Mouse (Mus musculus) CH12.LX (cell line): Measurements from ENCODE around the gene Glt1d1. TPM values are rescaled to one million over a fixed set of nuclear protein-coding genes. Genes with fewer than 3 reads are reported as not detected.
A peak's percentile ranks its signal among the peaks of the same experiment; 100 is the strongest.

ENCODE experiments used
- DNase-seq: peaks from one replicate; pipeline ENCODE4 v3.0.0-alpha.2; 2013; ENCODE audit errors: extremely low read depth
- H3K27ac ChIP-seq: 2 replicates; pipeline ENCODE4 v1.5.1; 2012; ENCODE audit warnings: low read depth, mild to moderate bottlenecking, control low read depth, moderate library complexity; ENCODE audit not compliant: insufficient read depth
- H3K27me3 ChIP-seq: replicated peaks from 2 replicates; pipeline ENCODE3; 2012; ENCODE audit warnings: inconsistent platforms
- H3K36me3 ChIP-seq, 2 experiments: replicated peaks in 1 of 2; 2 replicates each; pipeline versions ENCODE3 to v1.6.1; 2012; ENCODE audit warnings: inconsistent platforms in 1 of 2, low read length in 1 of 2, mild to moderate bottlenecking in 1 of 2, mixed read lengths in 1 of 2, moderate library complexity in 1 of 2; ENCODE audit not compliant: control insufficient read depth in 1 of 2, insufficient read depth in 1 of 2
- H3K4me1 ChIP-seq, 2 experiments: 2 replicates each; pipeline ENCODE4 v1.6.1; 2012; ENCODE audit warnings: inconsistent platforms in 1 of 2, moderate library complexity in 1 of 2; ENCODE audit not compliant: insufficient read depth in 2 of 2, control insufficient read depth in 1 of 2
- H3K4me2 ChIP-seq: 2 replicates; pipeline ENCODE4 v1.6.1; 2012; ENCODE audit warnings: low read depth, mild to moderate bottlenecking, control low read depth; ENCODE audit not compliant: poor library complexity, insufficient read depth, severe bottlenecking
- H3K4me3 ChIP-seq, 3 experiments: fragments of 150-350 bp in 1 of 3; sonication (generic) in 1 of 3; replicated peaks in 1 of 3; 2 replicates each; pipeline versions ENCODE3 to v1.5.1; 2011 to 2012; ENCODE audit warnings: low read depth in 2 of 3, low read length in 2 of 3, mild to moderate bottlenecking in 2 of 3, moderate library complexity in 2 of 3, control low read depth in 1 of 3, improper control_type of control experiment in 1 of 3, inconsistent platforms in 1 of 3, mixed read lengths in 1 of 3; ENCODE audit not compliant: poor library complexity in 1 of 3
- H3K79me2 ChIP-seq: replicated peaks from 2 replicates; pipeline ENCODE4 v1.6.1; 2012; ENCODE audit warnings: mild to moderate bottlenecking, moderate library complexity; ENCODE audit not compliant: control insufficient read depth, poor library complexity, insufficient read depth, severe bottlenecking; ENCODE audit errors: extremely low read depth
- H3K9ac ChIP-seq: 2 replicates; pipeline ENCODE4 v1.6.1; 2012; ENCODE audit warnings: low read depth, mild to moderate bottlenecking, control low read depth, moderate library complexity; ENCODE audit not compliant: insufficient read depth
- H3K9me3 ChIP-seq: replicated peaks from 2 replicates; pipeline ENCODE3; 2012; ENCODE audit warnings: low read length, inconsistent platforms, mixed read lengths
- CHD1 ChIP-seq: IDR thresholded peaks from 2 replicates; pipeline ENCODE4 v1.6.1; 2012; ENCODE audit warnings: low read depth, low read length, improper control_type of control experiment, inconsistent platforms
- CTCF ChIP-seq, 2 experiments: IDR thresholded peaks in 1 of 2; conservative IDR thresholded peaks in 1 of 2; 2 replicates each; pipeline ENCODE4 v1.5.1; 2011 to 2012; ENCODE audit warnings: low read depth in 2 of 2, low read length in 2 of 2, improper control_type of control experiment in 1 of 2, inconsistent platforms in 1 of 2, mild to moderate bottlenecking in 1 of 2, moderate library complexity in 1 of 2
- E2F4 ChIP-seq: IDR thresholded peaks from 2 replicates; pipeline ENCODE4 v1.6.1; 2011; ENCODE audit warnings: low read depth, low read length, improper control_type of control experiment; ENCODE audit not compliant: insufficient replicate concordance
- ELF1 ChIP-seq: IDR thresholded peaks from 2 replicates; pipeline ENCODE4 v1.6.1; 2014; ENCODE audit warnings: low read depth, mild to moderate bottlenecking, inconsistent platforms, low read length, improper control_type of control experiment
- GABPA ChIP-seq: IDR thresholded peaks from 2 replicates; pipeline ENCODE4 v1.6.1; 2012; ENCODE audit warnings: low read depth, low read length, improper control_type of control experiment, inconsistent platforms; ENCODE audit not compliant: insufficient replicate concordance
- HCFC1 ChIP-seq: IDR thresholded peaks from 2 replicates; pipeline ENCODE4 v1.6.1; 2012; ENCODE audit warnings: low read depth, mild to moderate bottlenecking, inconsistent platforms, low read length, improper control_type of control experiment
- KAT2A ChIP-seq: IDR thresholded peaks from 2 replicates; pipeline ENCODE4 v1.6.1; 2012; ENCODE audit warnings: low read length, improper control_type of control experiment, inconsistent platforms; ENCODE audit not compliant: insufficient replicate concordance
- MAX ChIP-seq: IDR thresholded peaks from 2 replicates; pipeline ENCODE4 v1.6.1; 2011; ENCODE audit warnings: low read length, improper control_type of control experiment
- MXI1 ChIP-seq: IDR thresholded peaks from 2 replicates; pipeline ENCODE4 v1.6.1; 2011; ENCODE audit warnings: mild to moderate bottlenecking, low read depth, low read length, improper control_type of control experiment
- MYC ChIP-seq: IDR thresholded peaks from 2 replicates; pipeline ENCODE4 v1.6.1; 2011; ENCODE audit warnings: low read depth, mild to moderate bottlenecking, improper control_type of control experiment, low read length
- NELFE ChIP-seq: IDR thresholded peaks from 2 replicates; pipeline ENCODE4 v1.6.1; 2011; ENCODE audit warnings: low read depth, low read length, improper control_type of control experiment
- PAX5 ChIP-seq: IDR thresholded peaks from 2 replicates; pipeline ENCODE4 v1.6.1; 2012; ENCODE audit warnings: low read length, inconsistent platforms, mixed read lengths
- RAD21 ChIP-seq: IDR thresholded peaks from 2 replicates; pipeline ENCODE4 v1.6.1; 2011; ENCODE audit warnings: low read depth, mild to moderate bottlenecking, low read length, improper control_type of control experiment, moderate library complexity
- RCOR1 ChIP-seq: conservative IDR thresholded peaks from 2 replicates; pipeline ENCODE4 v1.6.1; 2012; ENCODE audit warnings: low read depth, mild to moderate bottlenecking, inconsistent platforms, low read length, improper control_type of control experiment
- SIN3A ChIP-seq: IDR thresholded peaks from 2 replicates; pipeline ENCODE4 v1.6.1; 2012; ENCODE audit warnings: low read length, improper control_type of control experiment, inconsistent platforms
- SMC3 ChIP-seq: IDR thresholded peaks from 2 replicates; pipeline ENCODE4 v1.6.1; 2011; ENCODE audit warnings: low read depth, low read length, improper control_type of control experiment
- dilution Hi-C: fragments of 300-500 bp; cut with MboI; formaldehyde crosslinking; loops from 2 replicates; pipeline ENCODE4 v1.14.3; 2020; ENCODE audit warnings: low sequenced_read_pairs; ENCODE audit not compliant: extremely low pct_unique_long_range_greater_than_20kb, extremely low pct_ligation_motif_present
- in situ Hi-C: fragments of 300-500 bp; cut with MboI; formaldehyde crosslinking; loops from 3 replicates; pipeline ENCODE4 v1.14.3; 2019; ENCODE audit warnings: low sequenced_read_pairs, low pct_ligation_motif_present, low pct_unique_long_range_greater_than_20kb, mixed read lengths
- polyA plus RNA-seq: library from polyadenylated mRNA; unstranded; fragments of >175 nt; gene quantifications from 2 replicates; pipeline ENCODE4 v1.2.1, GENCODE M21; 2012; ENCODE audit warnings: low read depth; ENCODE audit not compliant: insufficient read length
- total RNA-seq, 2 experiments: library from RNA; depleted of rRNA; stranded (reverse); fragments of 300-350 nt in 1 of 2; fragments of >200 nt in 1 of 2; gene quantifications; 2 replicates each; pipeline ENCODE4 v1.2.3; 2012 to 2014

Glt1d1 gene
- total and polyA plus RNA-seq, 3 experiments, result 0.21 to 0.25 TPM; not detected in 1

GRCm38 (mm10) chr5:127649077-127649476 is 17.0 kb downstream of the Glt1d1 start:
- dilution Hi-C loops (no loop called here), in situ Hi-C loops (no loop called here)
- Histone ChIP-seq H3K9me3 (peaks cover 28% of the 10 kb centered on the region), H3K27me3 (no peaks in the 10 kb centered on the region), H3K27ac (no peak overlapping the region), H3K36me3 (no peaks in the 10 kb centered on the region), H3K79me2 (no peaks in the 10 kb centered on the region), H3K4me1 (no peaks in the 10 kb centered on the region), H3K4me2 (no peak overlapping the region), H3K4me3 (no peak overlapping the region), H3K9ac (no peak overlapping the region)
- peak; percentile 21 for DNase-seq
- TF ChIP-seq CTCF (conservative IDR thresholded peaks at IDR 0.05 in 1 of 2, IDR thresholded peaks at IDR 0.05 in 1 of 2; ENCODE audit: low read depth in 2 of 2, low read length in 2 of 2) (peak in 1 of 2 experiments; percentile 53; a peak in 2 of 4 replicates), MYC (no peak), SMC3 (peak; percentile 37), GABPA (no peak), RAD21 (peak; percentile 35)

- H3K27me3 ChIP-seq, result no peaks in the 10 kb centered on the region
- H3K9ac ChIP-seq, result no peak overlapping the region
- no peak overlapping the region for H3K4me2 ChIP-seq
- no peaks in the 10 kb centered on the region for H3K79me2 ChIP-seq
- dilution Hi-C loops (no loop called here), in situ Hi-C loops (no loop called here)
- H3K4me3 ChIP-seq, result no peak overlapping the region
- no peak overlapping the region for H3K27ac ChIP-seq
- no peaks in the 10 kb centered on the region for H3K36me3 ChIP-seq
- no peak for DNase-seq
- TF ChIP-seq RCOR1 (no peak), NELFE (no peak), PAX5 (no peak), SIN3A (no peak), MXI1 (no peak), KAT2A (no peak), CHD1 (no peak), ELF1 (no peak), E2F4 (no peak), HCFC1 (no peak)
- TF ChIP-seq, all 38 proteins: peak for 0
- peaks cover 48% of the 10 kb centered on the region for H3K9me3 ChIP-seq
- no peaks in the 10 kb centered on the region for H3K4me1 ChIP-seq
Observed at GRCm38 (mm10) chr5:127658257-127658656, 26.2 kb downstream of the Glt1d1 start.

GRCm38 (mm10) chr5:127659312-127659711 is 27.2 kb downstream of the Glt1d1 start:
- Histone ChIP-seq H3K4me1 (no peaks in the 10 kb centered on the region), H3K4me2 (no peak overlapping the region), H3K9ac (no peak overlapping the region), H3K9me3 (peaks cover 49% of the 10 kb centered on the region), H3K27me3 (no peaks in the 10 kb centered on the region), H3K79me2 (no peaks in the 10 kb centered on the region), H3K4me3 (no peak overlapping the region), H3K36me3 (no peaks in the 10 kb centered on the region), H3K27ac (no peak overlapping the region)
- DNase-seq, result no peak
- in situ Hi-C loops, result no loop called here
- TF ChIP-seq CTCF (conservative IDR thresholded peaks at IDR 0.05 in 1 of 2, IDR thresholded peaks at IDR 0.05 in 1 of 2; ENCODE audit: low read depth in 2 of 2, low read length in 2 of 2) (peak; percentile 13 to 14; a peak in 1 of 4 replicates), MAX (no peak)
- dilution Hi-C loops, result no loop called here
